Mouse (Mus musculus): ENCODE data around the gene Nxf1. TPM values are rescaled to one million over a fixed set of nuclear protein-coding genes. Genes with fewer than 3 reads are reported as not detected.
A peak's percentile ranks its signal among the peaks of the same experiment; 100 is the strongest.

Gene Nxf1
- polyA plus RNA-seq, 1 experiment from 2014 or later = 93.3 TPM

DNA sequence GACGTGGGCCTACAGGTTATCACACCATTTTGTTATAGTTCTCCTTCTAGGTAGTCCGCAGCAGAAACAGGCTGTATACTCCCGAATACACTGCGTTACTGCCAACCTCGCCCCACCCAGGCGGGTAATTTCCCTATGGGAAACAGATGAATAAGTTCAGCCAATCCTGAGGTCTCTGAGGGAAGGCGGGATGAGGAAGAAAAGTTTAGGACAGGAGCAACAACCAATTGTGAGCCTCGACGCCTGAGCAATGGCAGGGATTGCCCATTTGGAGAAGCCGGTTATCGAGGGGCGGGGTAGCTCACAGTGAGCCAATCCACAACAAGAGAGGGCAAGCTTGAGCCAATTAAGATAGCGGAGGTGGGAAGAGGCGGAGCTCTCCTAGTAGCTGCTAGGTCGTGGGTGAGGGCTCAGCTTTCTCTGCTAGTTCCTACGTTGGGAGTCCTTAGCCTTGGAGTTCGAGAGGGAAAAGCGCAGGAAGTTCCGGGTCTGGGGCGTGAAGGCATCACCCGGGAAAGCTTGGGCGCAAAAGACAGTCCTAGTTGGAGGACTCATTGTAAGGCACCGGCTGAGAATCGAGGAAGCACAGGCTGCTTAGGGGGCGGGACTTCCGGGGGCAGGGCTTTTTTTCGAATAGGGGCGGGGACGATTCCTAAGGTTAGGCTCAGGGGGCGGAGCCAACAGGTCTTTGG is 45.4 kb downstream of the Nxf1 start, which contains the start of gene Zbtb3:
Gene Zbtb3 (plus strand): TSS at position 426 of the 692 bp plus-strand sequence.
- H3K27ac ChIP-seq = peak within 1 kb of the TSS; percentile 80
- H3K9ac ChIP-seq = peak within 1 kb of the TSS; percentile 69

DNA sequence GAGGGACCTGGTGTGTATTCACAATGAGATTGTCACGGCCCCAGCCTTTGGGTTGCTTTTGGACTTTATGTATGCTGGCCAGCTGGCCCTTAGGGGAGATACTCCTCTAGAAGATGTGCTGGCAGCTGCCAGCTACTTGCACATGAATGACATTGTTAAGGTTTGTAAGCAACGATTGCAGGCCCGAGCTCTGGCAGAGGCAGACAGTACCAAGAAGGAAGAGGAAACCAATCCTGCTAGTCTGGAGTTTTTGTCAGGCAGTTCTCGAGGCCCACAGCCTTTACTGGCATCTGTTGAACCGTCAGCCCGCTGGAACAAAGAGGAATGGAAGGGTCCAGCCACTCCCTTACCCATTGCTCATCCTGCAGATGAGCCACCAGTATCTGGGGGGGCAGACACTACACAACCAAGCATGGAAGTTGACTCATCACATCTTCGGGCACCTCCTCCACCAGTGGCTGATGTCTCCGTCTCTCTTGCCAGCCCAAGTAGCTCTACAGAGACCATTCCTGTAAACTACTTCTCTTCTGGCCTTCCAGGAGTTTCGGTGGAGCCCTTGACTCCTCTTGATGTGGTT is 46.4 kb downstream of the Nxf1 start:
- peak overlapping the region; percentile 37; the same call in 1 of the 2 replicates for H3K9ac ChIP-seq
- peaks cover 41% of the 10 kb centered on the region for H3K4me1 ChIP-seq (replicated peaks)
- H3K27ac ChIP-seq = peak overlapping the region; percentile 72
- DNase-seq (no peak), ATAC-seq (ENCODE audit: low read depth) (no peak)
- peaks cover 24% of the 10 kb centered on the region for H3K36me3 ChIP-seq
- H3K4me3 ChIP-seq (replicated peaks) = peak overlapping the region; percentile 68
- no peaks in the 10 kb centered on the region for H3K27me3 ChIP-seq
- 63% methylated on average over 9 of the region's 9 CpGs for WGBS (ENCODE audit: insufficient replicate concordance)
- peak overlapping the region; percentile 78 for H3K4me2 ChIP-seq
- no peaks in the 10 kb centered on the region for H3K9me3 ChIP-seq (replicated peaks)

More for the DNA sequence above, 45.4 kb downstream of the Nxf1 start, which contains the start of gene Zbtb3:
- Histone ChIP-seq H3K4me1 (replicated peaks) (peaks cover 48% of the 10 kb centered on the region), H3K4me3 (replicated peaks) (peak within 1 kb of the TSS; percentile 68), H3K4me2 (peak within 1 kb of the TSS; percentile 78), H3K27me3 (no peaks in the 10 kb centered on the region), H3K36me3 (peaks cover 17% of the 10 kb centered on the region), H3K9me3 (replicated peaks) (no peaks in the 10 kb centered on the region)
- under 1% methylated on average over 30 of the region's 30 CpGs for WGBS (ENCODE audit: insufficient replicate concordance)
- peak; percentile 95 for ATAC-seq (ENCODE audit: low read depth)
- DNase-seq = peak; percentile 97

DNA sequence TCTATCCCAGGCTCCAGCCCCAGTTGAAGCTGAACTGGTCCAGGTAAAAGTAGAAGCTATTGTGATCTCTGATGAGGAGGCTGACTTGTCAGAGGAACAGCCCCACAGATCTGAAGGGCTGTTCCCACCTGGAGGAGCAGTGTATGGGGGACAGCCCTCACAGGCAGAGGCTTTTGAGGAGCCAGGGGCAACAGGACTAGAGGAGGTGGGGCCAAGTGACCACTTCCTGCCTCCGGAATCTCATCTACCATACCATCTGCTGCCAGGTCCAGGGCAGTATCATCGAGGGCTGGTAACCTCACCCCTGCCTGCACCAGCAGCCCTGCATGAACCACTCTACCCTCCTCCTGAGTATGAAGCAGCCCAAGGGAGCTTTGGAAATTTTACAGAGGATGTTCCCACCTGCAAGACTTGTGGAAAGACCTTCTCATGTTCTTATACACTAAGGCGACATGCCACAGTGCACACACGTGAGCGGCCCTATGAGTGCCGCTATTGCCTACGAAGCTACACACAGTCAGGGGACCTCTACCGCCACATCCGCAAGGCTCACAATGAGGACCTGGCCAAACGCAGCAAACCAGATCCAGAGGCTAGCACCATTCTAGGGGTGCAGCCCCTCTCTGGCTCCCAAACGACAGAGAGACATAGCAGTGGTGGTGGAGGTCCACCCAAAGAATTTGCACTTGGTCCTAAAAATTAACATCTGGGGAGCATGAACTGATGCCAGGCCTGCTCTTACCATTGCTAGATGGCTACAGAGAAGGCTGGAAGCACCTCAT is 47.2 kb downstream of the Nxf1 start:
- no peak overlapping the region for H3K4me3 ChIP-seq (replicated peaks)
- no peaks in the 10 kb centered on the region for H3K27me3 ChIP-seq
- 0 out of 2 replicates have a peak overlapping the region, but pooled peaks have one; percentile 4 for H3K4me2 ChIP-seq
- DNase-seq (no peak), ATAC-seq (ENCODE audit: low read depth) (no peak)
- peak overlapping the region; percentile 72 for H3K27ac ChIP-seq
- H3K9ac ChIP-seq = peak overlapping the region; percentile 37; the same call in 1 of the 2 replicates
- H3K9me3 ChIP-seq (replicated peaks) = no peaks in the 10 kb centered on the region
- H3K36me3 ChIP-seq = peaks cover 29% of the 10 kb centered on the region
- peaks cover 36% of the 10 kb centered on the region for H3K4me1 ChIP-seq (replicated peaks)
- WGBS (ENCODE audit: insufficient replicate concordance) = 62% methylated on average over 11 of the region's 11 CpGs

DNA sequence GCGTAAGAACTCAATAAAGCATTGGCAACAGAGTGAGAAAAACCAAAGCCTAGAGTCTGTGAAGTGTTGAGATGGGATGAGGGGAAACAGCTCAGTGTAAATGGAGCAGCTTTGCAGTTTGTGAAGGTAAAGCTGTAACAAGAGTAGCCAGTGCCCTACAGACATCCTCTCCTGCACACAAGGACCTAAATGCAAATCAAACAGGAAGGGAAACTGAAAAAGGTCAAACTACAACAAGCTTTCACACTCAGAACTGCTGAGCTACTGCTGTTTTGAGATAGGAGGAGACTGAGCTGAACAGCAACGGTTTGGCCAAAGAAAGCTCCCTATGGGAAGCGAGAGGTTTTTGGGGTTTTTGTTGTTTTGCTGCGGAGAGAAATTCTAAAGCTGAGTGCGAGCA is 49.9 kb downstream of the Nxf1 start:
- WGBS (ENCODE audit: insufficient replicate concordance) = 84% methylated on average over 5 of the region's 5 CpGs
- peaks cover 23% of the 10 kb centered on the region for H3K4me1 ChIP-seq (replicated peaks)
- ATAC-seq (ENCODE audit: low read depth) (no peak), DNase-seq (no peak)
- H3K36me3 ChIP-seq = peaks cover 51% of the 10 kb centered on the region
- H3K4me2 ChIP-seq = no peak overlapping the region
- no peak overlapping the region for H3K4me3 ChIP-seq (replicated peaks)
- no peaks in the 10 kb centered on the region for H3K27me3 ChIP-seq
- no peak overlapping the region for H3K9ac ChIP-seq
- H3K27ac ChIP-seq = no peak overlapping the region
- H3K9me3 ChIP-seq (replicated peaks) = no peaks in the 10 kb centered on the region

DNA sequence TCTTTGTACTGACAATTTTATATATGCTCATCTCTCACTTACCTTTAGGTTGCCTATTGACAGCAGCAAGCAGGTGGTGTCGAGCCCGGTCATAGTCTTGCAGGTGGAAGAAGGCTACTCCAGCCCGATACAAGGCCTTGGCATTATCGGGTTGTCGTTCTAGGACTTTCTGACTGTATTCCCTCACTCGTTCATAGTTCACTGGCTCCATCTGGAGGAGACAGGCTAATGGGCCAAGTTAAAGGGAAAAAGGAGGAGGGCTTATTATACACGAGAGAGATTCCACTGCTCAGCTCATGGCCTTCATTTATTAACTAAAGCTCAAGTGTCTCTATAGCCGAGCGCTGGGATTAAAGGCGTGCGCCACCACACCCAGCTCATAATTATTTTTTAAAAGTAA is 58.9 kb downstream of the Nxf1 start:
- H3K9me3 ChIP-seq (replicated peaks) = no peaks in the 10 kb centered on the region
- no peak for DNase-seq
- peaks cover 58% of the 10 kb centered on the region for H3K36me3 ChIP-seq

DNA sequence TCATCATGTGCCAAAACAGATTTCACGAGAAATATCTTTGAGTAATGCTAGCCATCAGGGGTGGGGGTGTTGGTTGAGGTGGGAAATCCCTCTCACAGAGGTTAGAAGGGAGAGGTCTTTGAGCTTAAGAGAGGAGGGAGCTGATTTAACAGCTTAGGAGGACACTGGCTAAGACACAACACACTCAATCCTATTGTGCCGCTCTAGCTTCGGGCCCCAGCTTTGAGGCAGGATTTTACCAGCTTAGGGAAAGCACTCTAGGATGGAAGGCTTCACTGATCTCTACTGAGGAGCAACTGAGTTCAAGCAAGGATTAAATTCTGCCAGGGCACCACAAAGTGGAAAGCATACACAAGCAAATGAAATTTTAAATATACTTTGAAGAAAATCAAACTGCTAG is 60.1 kb downstream of the Nxf1 start:
- Histone ChIP-seq H3K27ac (0 out of 2 replicates have a peak overlapping the region, but pooled peaks have one; percentile 58), H3K36me3 (peaks cover 48% of the 10 kb centered on the region), H3K27me3 (no peaks in the 10 kb centered on the region), H3K4me3 (replicated peaks) (peak overlapping the region; percentile 98), H3K4me2 (peak overlapping the region; percentile 52), H3K9me3 (replicated peaks) (no peaks in the 10 kb centered on the region), H3K9ac (peak overlapping the region; percentile 99), H3K4me1 (replicated peaks) (peaks cover 37% of the 10 kb centered on the region)
- ATAC-seq (ENCODE audit: low read depth) = no peak
- DNase-seq = no peak
- WGBS (ENCODE audit: insufficient replicate concordance) = 74% methylated on average over 3 of the region's 3 CpGs

More for the DNA sequence above, 58.9 kb downstream of the Nxf1 start:
- H3K4me1 ChIP-seq (replicated peaks) = peaks cover 33% of the 10 kb centered on the region
- no peak for ATAC-seq (ENCODE audit: low read depth)
- H3K9ac ChIP-seq = no peak overlapping the region
- H3K4me3 ChIP-seq (replicated peaks) = no peak overlapping the region
- 87% methylated on average over 11 of the region's 11 CpGs for WGBS (ENCODE audit: insufficient replicate concordance)
- H3K27me3 ChIP-seq = no peaks in the 10 kb centered on the region
- H3K27ac ChIP-seq = no peak overlapping the region
- H3K4me2 ChIP-seq = no peak overlapping the region

DNA sequence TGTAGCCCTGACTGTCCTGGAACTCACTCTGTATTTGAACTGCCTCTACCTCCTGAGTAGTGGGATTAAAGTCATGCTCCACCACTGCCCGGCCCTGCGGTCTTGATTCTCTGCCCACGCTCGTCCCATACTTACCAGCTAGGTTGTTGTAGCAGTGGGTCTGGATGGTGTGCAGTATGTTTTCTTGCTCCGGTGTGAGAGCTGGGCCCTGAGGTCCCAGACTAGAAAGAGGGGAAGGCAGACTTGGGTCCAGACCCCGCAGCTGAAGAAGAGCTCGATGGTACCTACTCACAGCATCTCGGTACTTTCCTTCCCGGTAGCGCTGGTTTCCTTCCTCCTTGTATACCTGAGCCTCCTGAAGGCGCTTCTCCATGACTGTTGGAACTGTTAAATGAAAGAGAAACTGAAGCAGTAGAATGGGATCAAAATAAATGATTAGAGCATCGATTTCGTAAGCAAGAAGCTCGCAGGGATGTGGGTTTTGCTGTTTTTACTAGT is 61.5 kb downstream of the Nxf1 start:
- peak overlapping the region; percentile 91 for H3K4me2 ChIP-seq
- no peak for ATAC-seq (ENCODE audit: low read depth)
- H3K4me1 ChIP-seq (replicated peaks) = peaks cover 50% of the 10 kb centered on the region
- H3K27ac ChIP-seq = peak overlapping the region; percentile 99
- 16% methylated on average over 14 of the region's 14 CpGs for WGBS (ENCODE audit: insufficient replicate concordance)
- peak overlapping the region; percentile 98 for H3K4me3 ChIP-seq (replicated peaks)
- H3K9me3 ChIP-seq (replicated peaks) = no peaks in the 10 kb centered on the region
- peak overlapping the region; percentile 99 for H3K9ac ChIP-seq
- DNase-seq = no peak
- H3K36me3 ChIP-seq = peaks cover 42% of the 10 kb centered on the region
- H3K27me3 ChIP-seq = no peaks in the 10 kb centered on the region

DNA sequence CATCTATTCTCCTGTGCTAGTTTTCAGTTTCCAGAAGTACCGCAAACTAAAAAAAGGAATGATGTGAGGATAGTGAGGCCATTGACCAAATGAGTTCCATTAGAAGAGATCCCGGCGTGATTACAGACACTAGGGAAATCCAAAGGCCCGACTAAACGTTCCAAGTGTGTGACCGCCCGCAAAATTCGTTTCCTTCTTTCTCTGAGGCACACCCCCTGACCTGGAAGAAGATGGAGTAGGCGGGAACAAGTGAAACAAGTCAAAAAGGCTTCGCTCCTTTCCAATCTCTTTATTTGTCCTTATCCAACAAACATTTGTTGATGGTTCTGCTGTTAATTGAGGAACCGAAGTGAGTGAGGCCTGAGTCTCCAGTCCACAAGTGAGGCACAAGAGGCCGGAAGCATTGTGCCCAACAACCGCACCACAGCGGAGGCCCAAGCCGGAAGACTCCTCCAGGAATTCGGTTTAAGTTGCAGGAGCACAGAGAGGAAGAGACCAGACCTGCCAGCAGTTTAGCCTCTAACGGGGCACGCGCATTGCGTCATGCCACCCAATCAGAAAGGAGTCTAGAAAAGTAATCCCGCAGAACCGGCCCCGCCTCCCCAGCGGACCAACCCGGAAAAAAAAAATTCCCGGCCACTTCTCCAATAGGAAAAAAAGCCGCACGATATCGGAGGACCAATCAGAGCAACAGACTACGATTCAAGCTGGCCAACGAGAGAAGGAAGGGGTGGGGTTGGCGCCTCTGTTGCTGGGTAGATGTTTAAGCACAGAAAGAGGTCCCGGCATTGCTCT is 62.1 kb downstream of the Nxf1 start, which contains the start of gene Ttc9c:
Gene Ttc9c (minus strand): TSS at position 533 of the 795 bp plus-strand sequence.
- Histone ChIP-seq H3K4me3 (replicated peaks) (peak within 1 kb of the TSS; percentile 98), H3K9me3 (replicated peaks) (no peaks in the 10 kb centered on the region), H3K36me3 (peaks cover 42% of the 10 kb centered on the region), H3K9ac (peak within 1 kb of the TSS; percentile 99), H3K27ac (peak within 1 kb of the TSS; percentile 99), H3K4me2 (peak within 1 kb of the TSS; percentile 91), H3K4me1 (replicated peaks) (peaks cover 53% of the 10 kb centered on the region), H3K27me3 (no peaks in the 10 kb centered on the region)
- DNase-seq (peak; percentile 95), ATAC-seq (ENCODE audit: low read depth) (peak; percentile 79)
- under 1% methylated on average over 33 of the region's 33 CpGs for WGBS (ENCODE audit: insufficient replicate concordance)

DNA sequence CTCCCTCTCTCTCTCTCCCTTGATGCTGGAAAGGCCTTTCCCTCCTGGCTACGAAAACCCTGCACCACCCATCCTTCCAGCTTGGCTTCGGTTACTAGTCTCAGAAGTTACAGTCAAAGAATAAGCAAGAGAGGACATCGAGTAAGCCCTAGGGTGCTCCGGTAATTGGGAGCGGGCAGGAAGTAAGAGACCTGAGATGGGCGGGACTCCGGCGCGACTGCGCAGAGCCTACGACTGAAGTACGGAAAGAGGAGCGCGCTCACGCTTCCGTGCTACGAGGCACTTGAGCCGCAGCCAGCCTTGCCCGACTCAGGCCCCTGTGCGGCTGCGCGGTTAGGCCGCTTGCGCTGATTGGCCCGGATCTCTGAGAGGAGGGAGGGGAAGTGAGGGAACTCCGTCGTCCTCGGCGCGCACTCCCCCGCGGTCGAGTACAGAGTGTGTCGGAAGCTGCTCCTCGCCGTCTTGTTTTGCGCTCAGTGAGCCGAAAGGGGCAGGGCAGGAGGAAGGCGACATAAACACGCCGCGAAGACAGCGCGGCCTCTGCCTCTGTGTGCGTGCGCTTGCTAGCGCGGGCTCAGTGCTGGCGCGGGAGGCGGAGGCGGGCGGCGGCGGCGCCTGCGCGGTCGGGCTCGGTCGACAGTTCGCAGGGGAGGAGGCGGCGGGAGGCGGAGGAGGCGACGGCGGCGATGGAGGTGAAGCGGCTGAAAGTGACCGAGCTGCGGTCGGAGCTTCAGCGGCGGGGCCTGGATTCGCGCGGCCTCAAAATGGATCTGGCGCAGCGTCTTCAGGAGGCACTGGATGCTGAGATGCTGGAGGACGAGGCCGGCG is 62.9 kb downstream of the Nxf1 start, which contains the start of gene Hnrnpul2:
Gene Hnrnpul2 (plus strand): TSS at position 415 of the 828 bp plus-strand sequence.
- peaks cover 48% of the 10 kb centered on the region for H3K4me1 ChIP-seq (replicated peaks)
- peak within 1 kb of the TSS; percentile 91 for H3K4me2 ChIP-seq
- DNase-seq (peak; percentile 96), ATAC-seq (ENCODE audit: low read depth) (peak; percentile 91)
- H3K27ac ChIP-seq = peak within 1 kb of the TSS; percentile 99
- H3K4me3 ChIP-seq (replicated peaks) = peak within 1 kb of the TSS; percentile 98
- 0% methylated on average over 82 of the region's 83 CpGs for WGBS (ENCODE audit: insufficient replicate concordance)
- H3K9me3 ChIP-seq (replicated peaks) = no peaks in the 10 kb centered on the region
- peaks cover 44% of the 10 kb centered on the region for H3K36me3 ChIP-seq
- H3K27me3 ChIP-seq = no peaks in the 10 kb centered on the region
- peak within 1 kb of the TSS; percentile 99 for H3K9ac ChIP-seq
